Mouse (Mus musculus) heart, adult 2 months (tissue): ENCODE data around the gene Lipt1.

Source experiments
- CTCF ChIP-seq: fragments of 200-600 bp; IDR thresholded peaks from 2 replicates; pipeline ENCODE4 v1.8.1; 2022; ENCODE audit warnings: antibody characterized with exemption, mild to moderate bottlenecking, moderate library complexity
- EP300 ChIP-seq: fragments of 200-500 bp; IDR thresholded peaks from 2 replicates; pipeline ENCODE4 v1.6.1; 2011; ENCODE audit warnings: low read depth, low read length, control low read depth; ENCODE audit not compliant: insufficient read depth
- POLR2A ChIP-seq: fragments of 200-500 bp; IDR thresholded peaks from 2 replicates; pipeline ENCODE4 v1.6.1; 2011; ENCODE audit warnings: mild to moderate bottlenecking, low read depth, low read length, control low read depth; ENCODE audit not compliant: insufficient read depth

DNA sequence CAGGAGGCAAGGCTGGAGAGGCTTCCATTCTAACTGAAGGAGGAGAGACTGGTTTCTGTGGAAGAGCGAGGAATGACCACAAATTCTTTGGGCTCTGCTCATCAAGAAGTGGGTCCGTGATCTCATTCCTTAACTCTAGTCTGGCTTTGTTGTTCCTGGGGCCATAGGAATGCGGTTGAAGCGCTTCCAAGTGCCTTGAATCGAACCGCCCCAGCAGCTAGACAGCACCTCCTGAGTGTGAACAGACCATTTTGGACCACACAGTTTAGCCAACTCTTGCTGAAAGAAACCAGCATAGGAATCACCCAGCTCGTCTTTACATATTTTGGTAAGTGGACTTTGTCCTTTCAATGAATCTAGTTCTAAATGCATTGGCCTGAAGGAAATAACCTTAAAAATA is at the start of gene Lipt1:
- TF ChIP-seq EP300, result no peak
- no peak for TF ChIP-seq CTCF
- TF ChIP-seq POLR2A, result no peak
